Mouse (Mus musculus) liver, embryonic 12.5 days (tissue): ENCODE data around the gene Coro1b. TPM values are rescaled to one million over a fixed set of nuclear protein-coding genes. Genes with fewer than 3 reads are reported as not detected.
A peak's percentile ranks its signal among the peaks of the same experiment; 100 is the strongest.

Experiments
- ATAC-seq: fragments of 200-750 bp; cut with Nextera tagmentation; 2 replicates; pipeline ENCODE4 v1.8.0; 2017; ENCODE audit warnings: moderate number of reproducible peaks, mild to moderate bottlenecking, moderate library complexity
- H3K27ac ChIP-seq: fragments of 300-500 bp; sonication (generic); 2 replicates; pipeline ENCODE4 v1.5.1; 2016; ENCODE audit warnings: mild to moderate bottlenecking
- H3K27me3 ChIP-seq: fragments of 300-500 bp; sonication (generic); replicated peaks from 2 replicates; pipeline ENCODE4 v1.6.1; 2016; ENCODE audit warnings: mild to moderate bottlenecking, moderate library complexity
- H3K36me3 ChIP-seq: fragments of 300-500 bp; sonication (generic); 2 replicates; pipeline ENCODE4 v1.6.1; 2016; ENCODE audit warnings: mild to moderate bottlenecking, moderate library complexity
- H3K4me1 ChIP-seq: fragments of 300-500 bp; sonication (generic); 2 replicates; pipeline ENCODE4 v1.6.1; 2016
- H3K4me2 ChIP-seq: fragments of 300-500 bp; sonication (generic); 2 replicates; pipeline ENCODE4 v1.6.1; 2016; ENCODE audit warnings: mild to moderate bottlenecking, moderate library complexity
- H3K4me3 ChIP-seq: fragments of 300-500 bp; sonication (generic); 2 replicates; pipeline ENCODE4 v1.5.1; 2016; ENCODE audit warnings: mild to moderate bottlenecking, moderate library complexity
- H3K9ac ChIP-seq: fragments of 300-500 bp; sonication (generic); 2 replicates; pipeline ENCODE4 v1.6.1; 2016; ENCODE audit warnings: mild to moderate bottlenecking, moderate library complexity
- H3K9me3 ChIP-seq: fragments of 300-500 bp; sonication (generic); replicated peaks from 2 replicates; pipeline ENCODE4 v1.6.1; 2016; ENCODE audit warnings: mild to moderate bottlenecking, moderate library complexity
- WGBS: fragments of 180-500 bp; shearing (Covaris S2); methylation state at CpG from one replicate; pipeline ENCODE4 v1.1.7; 2016; ENCODE audit not compliant: insufficient replicate concordance; 5-methylcytosine and 5-hydroxymethylcytosine counted together
- polyA plus RNA-seq: library from polyadenylated mRNA; unstranded; fragments of >200 nt; fragmentation: Nextera tagmentation; extraction: Ambion mirVana; gene quantifications from 2 replicates; pipeline ENCODE4 v1.2.1, GENCODE M21; 2016

Gene Coro1b
- polyA plus RNA-seq, result 86.5 and 86.9 TPM in 2 replicates

DNA sequence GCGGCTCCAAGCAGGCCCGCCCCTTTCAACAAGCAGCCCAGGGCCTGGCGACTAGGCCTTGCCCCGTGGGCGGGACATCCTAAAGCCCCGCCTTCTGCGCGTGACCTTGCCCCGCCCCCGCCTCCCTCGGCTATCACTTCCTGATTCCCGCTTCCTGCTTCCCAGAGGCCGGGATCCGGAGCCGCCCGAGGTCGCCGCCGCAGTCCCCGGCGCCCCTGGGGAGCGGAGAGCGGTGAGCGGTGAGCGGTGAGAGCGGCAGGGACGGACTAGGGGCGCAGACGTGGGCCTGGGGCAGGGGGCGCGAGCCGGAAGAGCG lies at the start of gene Coro1b:
Gene Coro1b (plus strand): TSS at position 129 of the 316 bp plus-strand sequence.
- Histone ChIP-seq H3K4me1 (peaks cover 34% of the 10 kb centered on the region), H3K27me3 (peaks cover 5% of the 10 kb centered on the region; the same call in 1 of the 2 replicates), H3K9ac (peak within 1 kb of the TSS; percentile 88), H3K27ac (peak within 1 kb of the TSS; percentile 85), H3K36me3 (peaks cover 36% of the 10 kb centered on the region), H3K9me3 (no peaks in the 10 kb centered on the region), H3K4me3 (peak within 1 kb of the TSS; percentile 83), H3K4me2 (peak within 1 kb of the TSS; percentile 86)
- under 1% methylated on average over 30 of the region's 33 CpGs for WGBS
- peak; percentile 91 for ATAC-seq

DNA sequence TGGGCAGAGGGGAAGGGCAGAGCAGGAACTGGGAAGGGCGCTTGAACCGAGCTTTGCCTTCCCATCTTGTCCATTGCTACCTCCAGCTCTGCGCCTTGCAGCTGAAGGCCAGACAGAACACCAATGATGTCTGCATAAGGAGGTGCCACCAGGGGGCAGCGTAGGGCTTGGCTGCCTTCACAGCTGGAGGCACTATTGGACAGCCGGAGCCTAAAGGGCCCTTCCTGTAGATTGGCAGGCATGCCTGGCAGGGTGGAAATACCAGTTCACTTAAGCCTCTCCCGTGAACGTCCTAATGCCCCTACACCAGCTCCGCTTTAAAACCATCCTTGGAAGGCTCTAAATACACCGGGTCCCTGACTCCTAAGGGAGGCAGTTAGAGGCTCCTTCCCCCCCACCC lies 49.4 kb upstream of the Coro1b start:
- Histone ChIP-seq H3K4me1 (peaks cover 51% of the 10 kb centered on the region), H3K27me3 (peaks cover 47% of the 10 kb centered on the region), H3K9me3 (no peaks in the 10 kb centered on the region), H3K36me3 (peaks cover 4% of the 10 kb centered on the region; the same call in 1 of the 2 replicates), H3K4me3 (peak overlapping the region; percentile 72), H3K4me2 (peak overlapping the region; percentile 93), H3K9ac (peak overlapping the region; percentile 70), H3K27ac (peak overlapping the region; percentile 67)
- ATAC-seq, result no peak
- WGBS, result 6% methylated on average over 9 of the region's 9 CpGs

DNA sequence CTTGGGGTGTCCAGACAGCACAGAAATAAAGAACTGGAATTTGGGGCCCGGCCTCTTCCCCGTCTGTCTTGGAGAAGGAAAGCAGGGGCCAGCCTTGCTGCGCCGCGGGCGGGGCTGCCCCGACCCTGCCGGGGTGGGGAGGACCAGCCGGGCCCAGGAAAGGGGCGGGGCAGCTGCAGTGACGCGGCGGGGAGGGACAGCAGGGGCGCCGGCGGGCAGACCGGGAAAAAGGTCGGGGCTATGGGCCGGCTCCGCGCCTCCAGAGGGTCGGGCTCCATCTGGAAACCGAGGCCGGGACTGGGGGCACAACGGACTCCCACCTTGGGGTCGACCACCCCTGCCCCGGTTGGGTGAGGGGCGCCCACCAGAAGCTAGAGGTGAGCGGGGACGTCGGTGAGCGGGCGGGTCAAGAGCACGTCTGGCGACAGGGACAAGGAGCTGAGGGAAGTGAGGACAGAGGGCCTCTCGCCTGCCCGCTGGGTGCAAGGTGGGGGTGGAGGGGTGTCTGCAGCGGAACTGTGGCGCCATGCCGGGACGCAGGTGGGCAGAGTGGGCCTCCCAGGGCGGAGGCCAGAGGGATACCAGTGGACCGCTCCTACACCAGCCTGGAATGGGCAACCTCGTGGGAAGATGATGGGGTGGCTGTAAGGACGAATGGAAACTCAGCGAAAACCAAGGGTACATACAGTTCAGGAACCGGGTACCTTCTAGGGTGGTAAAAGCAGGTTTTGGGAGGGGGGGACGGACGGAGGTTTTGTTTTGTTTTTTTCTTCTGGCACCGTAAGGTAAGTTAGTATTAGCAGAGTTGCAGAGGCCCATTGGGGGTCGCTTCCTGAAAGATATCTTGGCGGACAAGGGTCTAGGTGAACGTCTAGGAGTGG lies 48.3 kb upstream of the Coro1b start, which contains the start of gene Pitpnm1:
Gene Pitpnm1 (plus strand): TSS at position 162 of the 881 bp plus-strand sequence.
- 2% methylated on average over 50 of the region's 53 CpGs for WGBS
- ATAC-seq, result no peak
- H3K9ac ChIP-seq, result peak within 1 kb of the TSS; percentile 70
- H3K4me3 ChIP-seq, result peak within 1 kb of the TSS; percentile 72
- H3K4me2 ChIP-seq, result peak within 1 kb of the TSS; percentile 93
- peak within 1 kb of the TSS; percentile 67 for H3K27ac ChIP-seq
- H3K27me3 ChIP-seq, result peaks cover 50% of the 10 kb centered on the region
- peaks cover 4% of the 10 kb centered on the region; the same call in 1 of the 2 replicates for H3K36me3 ChIP-seq
- peaks cover 51% of the 10 kb centered on the region for H3K4me1 ChIP-seq
- no peaks in the 10 kb centered on the region for H3K9me3 ChIP-seq

DNA sequence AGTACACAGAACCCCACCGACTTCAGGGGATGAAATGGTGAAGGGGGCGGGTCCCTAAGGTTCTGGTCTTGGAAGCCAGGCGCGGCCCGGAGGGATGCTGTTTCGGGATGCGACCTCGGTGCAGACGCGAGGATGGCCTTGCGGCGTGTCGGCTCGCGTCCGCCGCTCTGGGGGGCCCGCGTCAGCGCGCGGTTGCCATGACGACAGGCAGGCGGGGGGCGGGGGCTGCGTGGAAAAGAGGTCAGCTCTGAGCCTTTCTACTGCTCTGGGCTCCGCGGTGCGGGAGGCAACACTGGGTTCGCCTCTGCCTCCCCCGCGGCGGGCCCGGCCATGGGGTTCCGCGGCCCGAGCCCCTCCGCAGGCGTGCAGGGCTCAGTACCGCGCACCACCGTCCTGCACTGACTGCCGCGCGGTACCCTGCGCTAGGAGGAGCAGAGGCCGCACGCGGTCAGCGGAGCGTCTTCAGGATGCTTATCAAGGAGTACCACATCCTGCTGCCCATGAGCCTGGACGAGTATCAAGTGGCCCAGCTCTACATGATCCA lies 47.6 kb upstream of the Coro1b start:
- no peak overlapping the region for H3K27ac ChIP-seq
- peak overlapping the region; percentile 93 for H3K4me2 ChIP-seq
- 2% methylated on average over 51 of the region's 52 CpGs for WGBS
- peak overlapping the region; percentile 70 for H3K9ac ChIP-seq
- H3K9me3 ChIP-seq, result no peaks in the 10 kb centered on the region
- H3K4me1 ChIP-seq, result peaks cover 50% of the 10 kb centered on the region
- H3K27me3 ChIP-seq, result peaks cover 55% of the 10 kb centered on the region
- H3K36me3 ChIP-seq, result peaks cover 4% of the 10 kb centered on the region; the same call in 1 of the 2 replicates
- no peak for ATAC-seq
- H3K4me3 ChIP-seq, result peak overlapping the region; percentile 72

DNA sequence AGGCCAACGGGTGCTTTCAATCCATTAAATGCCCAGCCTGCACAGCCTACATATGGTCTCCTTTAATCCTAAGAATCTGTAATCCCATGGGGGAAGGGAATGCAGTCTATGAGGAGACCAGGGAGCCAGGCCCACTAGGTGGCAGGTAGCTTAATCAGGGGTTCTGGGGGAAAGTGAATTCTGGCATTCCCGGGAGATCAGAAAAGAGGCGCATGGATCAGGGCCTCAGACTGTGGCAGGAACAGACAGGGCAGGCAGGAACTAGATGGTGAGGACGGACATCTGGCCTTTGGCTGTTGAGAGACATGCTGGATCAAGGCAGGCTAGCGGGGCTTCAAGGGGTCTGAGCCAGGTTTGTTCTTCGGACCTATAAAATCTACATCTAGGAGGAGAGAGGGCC lies 47.0 kb upstream of the Coro1b start:
- Histone ChIP-seq H3K4me3 (peak overlapping the region; percentile 72; the same call in 1 of the 2 replicates), H3K9me3 (no peaks in the 10 kb centered on the region), H3K27ac (no peak overlapping the region), H3K36me3 (peaks cover 4% of the 10 kb centered on the region; the same call in 1 of the 2 replicates), H3K27me3 (peaks cover 55% of the 10 kb centered on the region), H3K4me2 (peak overlapping the region; percentile 93), H3K4me1 (peaks cover 43% of the 10 kb centered on the region), H3K9ac (no peak overlapping the region)
- ATAC-seq, result no peak
- WGBS, result 71% methylated on average over 6 of the region's 6 CpGs

DNA sequence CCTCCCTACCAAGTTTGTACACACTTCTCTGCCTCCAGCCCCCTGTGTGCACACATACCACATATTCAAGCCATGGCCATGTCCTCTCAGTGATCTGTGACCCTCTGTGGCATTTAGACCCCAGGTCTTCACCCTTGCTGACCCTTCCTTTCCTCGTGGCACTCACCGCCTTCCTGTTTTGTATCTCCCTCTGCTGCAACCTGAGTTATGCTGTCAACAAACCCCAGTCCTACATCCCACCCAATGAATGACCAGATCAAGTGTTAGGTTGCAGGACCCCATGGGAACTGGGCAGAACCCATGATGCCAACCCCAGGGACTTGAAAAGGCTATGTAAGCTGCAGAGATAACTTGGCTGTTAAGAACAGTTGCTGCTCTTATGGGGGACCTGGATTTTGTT lies 46.4 kb upstream of the Coro1b start:
- no peak overlapping the region for H3K4me3 ChIP-seq
- ATAC-seq, result no peak
- no peaks in the 10 kb centered on the region for H3K9me3 ChIP-seq
- H3K27ac ChIP-seq, result no peak overlapping the region
- H3K27me3 ChIP-seq, result peaks cover 58% of the 10 kb centered on the region
- 74% methylated on average over 2 of the region's 2 CpGs for WGBS
- H3K4me1 ChIP-seq, result peaks cover 41% of the 10 kb centered on the region
- no peak overlapping the region for H3K9ac ChIP-seq
- H3K36me3 ChIP-seq, result peaks cover 4% of the 10 kb centered on the region; the same call in 1 of the 2 replicates
- no peak overlapping the region for H3K4me2 ChIP-seq

DNA sequence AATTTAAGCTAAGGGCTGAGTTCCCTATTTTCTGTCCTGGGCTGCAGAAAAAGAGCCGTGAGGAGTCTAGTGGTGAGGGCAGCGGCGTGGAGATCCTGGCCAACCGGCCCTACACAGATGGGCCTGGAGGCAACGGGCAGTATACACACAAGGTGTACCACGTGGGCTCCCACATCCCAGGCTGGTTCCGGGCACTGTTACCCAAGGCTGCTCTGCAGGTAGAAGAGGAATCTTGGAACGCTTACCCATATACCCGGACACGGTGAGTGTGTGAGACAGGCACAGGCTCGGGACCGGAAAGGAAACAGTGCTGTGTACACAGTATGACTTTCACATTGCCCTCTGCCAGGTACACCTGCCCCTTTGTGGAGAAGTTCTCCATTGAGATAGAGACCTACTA lies 45.8 kb upstream of the Coro1b start:
- Histone ChIP-seq H3K4me2 (no peak overlapping the region), H3K9ac (no peak overlapping the region), H3K27ac (no peak overlapping the region), H3K27me3 (peaks cover 58% of the 10 kb centered on the region), H3K36me3 (peaks cover 4% of the 10 kb centered on the region; the same call in 1 of the 2 replicates), H3K9me3 (no peaks in the 10 kb centered on the region), H3K4me1 (peaks cover 37% of the 10 kb centered on the region), H3K4me3 (no peak overlapping the region)
- 79% methylated on average over 12 of the region's 12 CpGs for WGBS
- ATAC-seq, result no peak

DNA sequence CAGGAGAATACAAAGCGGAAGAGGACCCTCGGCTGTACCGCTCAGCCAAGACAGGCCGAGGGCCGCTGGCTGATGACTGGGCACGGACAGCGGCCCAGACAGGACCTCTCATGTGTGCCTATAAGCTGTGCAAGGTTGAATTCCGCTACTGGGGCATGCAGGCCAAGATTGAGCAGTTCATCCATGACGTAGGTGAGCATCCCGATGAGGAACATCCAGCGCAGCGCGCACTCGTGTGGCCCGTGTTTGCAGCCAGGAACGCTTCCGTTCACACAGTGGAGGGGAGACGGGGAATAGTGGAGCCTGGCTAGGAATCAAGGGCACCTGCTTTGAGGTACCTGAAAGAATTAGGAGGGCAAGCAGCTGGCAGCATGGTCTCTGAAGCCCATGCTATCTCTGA lies 45.1 kb upstream of the Coro1b start:
- Histone ChIP-seq H3K27me3 (peaks cover 58% of the 10 kb centered on the region), H3K27ac (no peak overlapping the region), H3K4me3 (no peak overlapping the region), H3K9me3 (no peaks in the 10 kb centered on the region), H3K9ac (no peak overlapping the region), H3K36me3 (peaks cover 4% of the 10 kb centered on the region; the same call in 1 of the 2 replicates), H3K4me2 (no peak overlapping the region), H3K4me1 (peaks cover 31% of the 10 kb centered on the region)
- WGBS, result 88% methylated on average over 18 of the region's 18 CpGs
- ATAC-seq, result no peak

DNA sequence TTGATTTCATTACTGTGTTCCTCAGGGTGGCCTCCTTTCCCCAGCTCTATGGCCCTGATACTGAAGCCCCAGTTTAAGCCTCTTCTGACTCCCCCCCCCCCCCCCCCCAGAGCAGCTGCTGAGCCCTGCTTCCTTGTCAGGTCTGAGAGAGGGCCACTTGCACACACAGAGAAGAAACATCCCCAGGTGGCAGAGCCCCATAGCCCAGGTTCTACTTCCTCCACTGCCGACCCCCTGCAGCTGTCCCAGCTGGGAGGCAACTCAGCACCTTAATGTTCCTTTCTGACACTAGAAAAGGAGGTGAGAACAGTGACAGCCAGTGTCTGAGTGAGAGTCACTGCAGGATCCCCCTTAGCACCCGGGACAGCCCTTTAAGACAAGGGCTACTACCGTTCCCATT lies 44.6 kb upstream of the Coro1b start:
- Histone ChIP-seq H3K9me3 (no peaks in the 10 kb centered on the region), H3K27me3 (peaks cover 58% of the 10 kb centered on the region), H3K36me3 (peaks cover under 1% of the 10 kb centered on the region; the same call in 1 of the 2 replicates), H3K9ac (no peak overlapping the region), H3K4me1 (peaks cover 26% of the 10 kb centered on the region), H3K4me3 (no peak overlapping the region), H3K4me2 (no peak overlapping the region), H3K27ac (no peak overlapping the region)
- 47% methylated on average over 3 of the region's 3 CpGs for WGBS
- ATAC-seq, result no peak

DNA sequence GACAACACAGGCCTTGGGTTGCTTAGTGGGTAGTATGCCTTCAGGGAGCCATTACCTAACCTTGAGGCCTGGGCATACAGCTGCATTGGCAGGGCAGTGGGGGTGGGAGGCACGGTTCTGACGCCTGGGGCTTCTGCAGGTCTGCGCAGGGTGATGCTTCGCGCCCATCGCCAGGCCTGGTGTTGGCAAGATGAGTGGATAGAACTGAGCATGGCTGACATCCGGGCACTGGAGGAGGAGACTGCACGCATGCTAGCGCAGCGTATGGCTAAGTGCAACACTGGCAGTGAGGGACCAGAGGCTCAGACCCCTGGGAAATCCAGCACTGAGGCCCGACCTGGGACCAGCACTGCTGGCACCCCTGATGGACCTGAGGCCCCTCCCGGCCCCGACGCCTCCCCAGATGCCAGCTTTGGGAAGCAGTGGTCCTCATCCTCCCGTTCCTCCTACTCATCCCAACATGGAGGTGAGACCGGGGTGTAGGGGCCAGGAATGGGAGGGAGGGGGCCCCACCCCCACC lies 43.7 kb upstream of the Coro1b start:
- no peaks in the 10 kb centered on the region for H3K9me3 ChIP-seq
- H3K27me3 ChIP-seq, result peaks cover 53% of the 10 kb centered on the region
- ATAC-seq, result no peak
- H3K4me1 ChIP-seq, result peaks cover 16% of the 10 kb centered on the region
- H3K4me2 ChIP-seq, result no peak overlapping the region
- WGBS, result 81% methylated on average over 16 of the region's 16 CpGs
- no peaks in the 10 kb centered on the region for H3K36me3 ChIP-seq
- H3K4me3 ChIP-seq, result no peak overlapping the region
- H3K9ac ChIP-seq, result no peak overlapping the region
- no peak overlapping the region for H3K27ac ChIP-seq

DNA sequence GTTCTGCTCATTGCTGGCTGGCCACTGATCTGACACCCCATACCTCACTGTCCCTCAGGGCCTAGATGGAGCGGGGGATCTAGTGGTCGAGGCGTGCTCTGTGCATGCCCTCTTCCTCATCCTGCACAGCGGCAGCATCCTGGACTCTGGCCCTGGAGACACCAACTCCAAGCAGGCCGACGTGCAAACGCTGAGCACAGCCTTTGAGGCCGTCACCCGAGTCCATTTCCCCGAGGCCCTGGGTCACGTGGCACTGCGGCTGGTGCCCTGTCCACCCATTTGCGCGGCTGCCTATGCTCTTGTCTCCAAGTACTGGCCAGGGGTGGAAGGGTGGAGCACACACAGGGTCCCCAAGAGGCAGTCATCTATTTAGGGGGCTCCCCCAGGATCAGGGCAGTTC lies 41.8 kb upstream of the Coro1b start:
- no peak for ATAC-seq
- WGBS, result 81% methylated on average over 14 of the region's 14 CpGs
- no peaks in the 10 kb centered on the region for H3K9me3 ChIP-seq

DNA sequence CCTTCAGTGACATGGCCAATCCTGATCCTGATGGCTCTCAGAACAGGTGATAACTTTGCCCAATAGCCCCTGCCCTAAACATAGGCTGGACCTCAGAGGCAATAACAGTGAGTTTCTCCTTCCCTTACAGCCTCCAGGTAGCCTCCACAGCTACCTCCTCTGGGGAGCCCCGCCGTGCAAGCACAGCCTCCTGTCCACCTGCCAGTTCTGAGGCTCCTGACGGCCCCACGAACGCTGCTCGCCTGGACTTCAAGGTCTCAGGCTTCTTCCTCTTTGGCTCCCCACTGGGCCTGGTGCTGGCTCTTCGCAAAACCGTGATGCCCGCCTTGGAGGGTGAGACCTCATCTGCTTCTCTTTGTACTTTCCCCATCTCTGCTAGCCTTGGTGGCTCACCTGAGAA lies 39.9 kb upstream of the Coro1b start:
- peaks cover 15% of the 10 kb centered on the region for H3K36me3 ChIP-seq
- no peaks in the 10 kb centered on the region for H3K9me3 ChIP-seq
- no peak overlapping the region for H3K4me3 ChIP-seq
- ATAC-seq, result no peak
- H3K4me2 ChIP-seq, result no peak overlapping the region
- no peak overlapping the region for H3K27ac ChIP-seq
- H3K9ac ChIP-seq, result no peak overlapping the region
- H3K4me1 ChIP-seq, result peaks cover 12% of the 10 kb centered on the region
- H3K27me3 ChIP-seq, result peaks cover 15% of the 10 kb centered on the region; the same call in 1 of the 2 replicates
- 77% methylated on average over 9 of the region's 9 CpGs for WGBS

More for the DNA sequence above, 41.8 kb upstream of the Coro1b start:
- Histone ChIP-seq H3K36me3 (no peaks in the 10 kb centered on the region), H3K4me1 (no peaks in the 10 kb centered on the region), H3K27me3 (peaks cover 34% of the 10 kb centered on the region), H3K9ac (no peak overlapping the region), H3K27ac (no peak overlapping the region), H3K4me3 (no peak overlapping the region), H3K4me2 (no peak overlapping the region)
